Mouse (Mus musculus): ENCODE results near the gene Ilf2. TPM values are rescaled to one million over a fixed set of nuclear protein-coding genes. Genes with fewer than 3 reads are reported as not detected.

Ilf2 gene
- polyA plus RNA-seq, 1 experiment from 2014 or later, result 368 TPM

DNA sequence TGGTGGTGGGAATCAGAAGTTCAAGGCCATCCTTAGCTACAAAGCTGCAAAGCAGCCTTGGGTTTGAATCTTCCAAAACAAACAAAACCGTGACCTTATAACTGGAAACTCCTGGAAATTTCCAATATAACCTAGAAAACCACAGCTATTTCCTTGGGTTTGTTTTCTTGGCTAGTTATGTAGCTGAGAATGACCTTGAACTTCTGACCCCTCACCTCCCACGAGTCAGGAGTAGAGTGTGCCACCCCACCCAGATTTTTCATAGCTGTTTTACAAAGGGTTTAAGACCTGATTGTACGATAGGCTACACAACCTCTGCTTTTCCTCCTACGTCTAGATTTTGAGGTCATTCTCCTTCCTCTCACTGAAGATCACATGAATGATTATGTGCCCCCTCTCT, 38.8 kb upstream of the Ilf2 start:
- Histone ChIP-seq H3K4me1 (replicated peaks; ENCODE audit: control insufficient read depth, insufficient read depth, low read length) (no peaks in the 10 kb centered on the region; the same call in 1 of the 2 replicates), H3K27me3 (ENCODE audit: control insufficient read depth, insufficient read depth, low read length) (no peaks in the 10 kb centered on the region), H3K36me3 (ENCODE audit: control insufficient read depth, insufficient read depth, low read length) (no peaks in the 10 kb centered on the region), H3K9ac (ENCODE audit: low read depth, low read length) (no peak overlapping the region), H3K27ac (ENCODE audit: low read depth, low read length) (no peak overlapping the region), H3K9me3 (ENCODE audit: control insufficient read depth, low read length) (no peaks in the 10 kb centered on the region), H3K4me2 (replicated peaks; ENCODE audit: low read depth, low read length) (no peak overlapping the region), H3K4me3 (ENCODE audit: low read depth, low read length) (no peak overlapping the region)
- no peak for DNase-seq (ENCODE audit: low spot score)
- no peak for ATAC-seq (ENCODE audit: low FRiP score)
- 85% methylated on average over 4 of the region's 4 CpGs for WGBS

- H3K9me3 ChIP-seq (ENCODE audit: control insufficient read depth, low read length), result no peaks in the 10 kb centered on the region
- H3K27me3 ChIP-seq (ENCODE audit: control insufficient read depth, insufficient read depth, low read length), result no peaks in the 10 kb centered on the region
- H3K9ac ChIP-seq (ENCODE audit: low read depth, low read length), result no peak overlapping the region
- H3K4me2 ChIP-seq (replicated peaks; ENCODE audit: low read depth, low read length), result no peak overlapping the region
- no peak overlapping the region for H3K4me3 ChIP-seq (ENCODE audit: low read depth, low read length)
- no peaks in the 10 kb centered on the region for H3K36me3 ChIP-seq (ENCODE audit: control insufficient read depth, insufficient read depth, low read length)
- no peaks in the 10 kb centered on the region for H3K4me1 ChIP-seq (replicated peaks; ENCODE audit: control insufficient read depth, insufficient read depth, low read length)
- DNase-seq (ENCODE audit: low spot score) (no peak), ATAC-seq (ENCODE audit: low FRiP score) (no peak)
- 84% methylated on average over 2 of the region's 2 CpGs for WGBS
- no peak overlapping the region for H3K27ac ChIP-seq (ENCODE audit: low read depth, low read length)
Measured at GRCm38 (mm10) chr3:90440756-90441155, 35.2 kb upstream of the Ilf2 start.

GRCm38 (mm10) chr3:90443977-90444376, 31.9 kb upstream of the Ilf2 start:
- H3K27ac ChIP-seq (ENCODE audit: low read depth, low read length), result no peak overlapping the region
- no peak overlapping the region for H3K4me2 ChIP-seq (replicated peaks; ENCODE audit: low read depth, low read length)
- no peaks in the 10 kb centered on the region for H3K27me3 ChIP-seq (ENCODE audit: control insufficient read depth, insufficient read depth, low read length)
- no peaks in the 10 kb centered on the region for H3K9me3 ChIP-seq (ENCODE audit: control insufficient read depth, low read length)
- H3K4me1 ChIP-seq (replicated peaks; ENCODE audit: control insufficient read depth, insufficient read depth, low read length), result no peaks in the 10 kb centered on the region; the same call in 1 of the 2 replicates
- ATAC-seq (ENCODE audit: low FRiP score) (no peak), DNase-seq (ENCODE audit: low spot score) (no peak)
- no peak overlapping the region for H3K9ac ChIP-seq (ENCODE audit: low read depth, low read length)
- WGBS, result 88% methylated on average over 3 of the region's 3 CpGs
- H3K4me3 ChIP-seq (ENCODE audit: low read depth, low read length), result no peak overlapping the region
- no peaks in the 10 kb centered on the region for H3K36me3 ChIP-seq (ENCODE audit: control insufficient read depth, insufficient read depth, low read length)

DNA sequence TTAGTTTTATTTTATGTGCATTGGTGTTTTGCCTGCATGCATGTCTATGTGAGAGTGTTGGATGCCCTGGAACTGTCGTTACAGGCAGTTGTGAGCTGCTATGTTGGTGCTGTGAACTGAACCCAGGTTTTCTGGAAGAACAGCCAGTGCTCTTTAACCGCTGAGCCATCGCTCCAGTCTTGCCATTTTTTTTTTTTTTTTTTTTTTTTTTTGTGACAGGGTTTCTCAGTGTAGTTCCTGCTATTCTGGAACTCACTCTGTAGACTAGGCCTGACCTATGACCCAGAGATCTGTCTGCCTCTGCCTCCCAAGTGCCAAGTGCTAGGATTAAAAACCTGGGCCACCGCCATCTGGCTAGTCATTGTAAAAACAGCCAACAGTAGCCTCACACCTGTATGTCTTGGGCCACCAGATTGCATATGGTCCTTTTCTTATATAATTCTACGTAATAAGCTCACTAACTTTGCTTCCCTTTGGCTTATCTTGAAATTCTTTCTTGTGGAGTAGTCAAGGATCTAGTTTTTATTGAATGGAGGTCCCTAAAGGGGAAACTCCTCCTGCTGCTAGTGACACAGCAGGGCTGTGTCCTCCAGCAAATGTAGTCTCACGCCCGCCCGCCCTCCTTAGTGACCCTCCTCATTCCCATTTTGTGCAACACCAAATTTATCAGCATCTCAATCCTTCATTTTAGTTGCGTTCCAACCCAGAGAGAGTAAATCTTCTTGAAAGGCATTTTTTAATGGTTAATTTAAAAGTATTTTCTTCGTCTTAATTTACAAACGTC, 30.3 kb upstream of the Ilf2 start:
- H3K27me3 ChIP-seq (ENCODE audit: control insufficient read depth, insufficient read depth, low read length), result no peaks in the 10 kb centered on the region
- peak; percentile 19 for DNase-seq (ENCODE audit: low spot score)
- no peak overlapping the region; the same call in 1 of the 2 replicates for H3K4me2 ChIP-seq (replicated peaks; ENCODE audit: low read depth, low read length)
- WGBS, result 64% methylated on average over 11 of the region's 11 CpGs
- H3K9me3 ChIP-seq (ENCODE audit: control insufficient read depth, low read length), result no peaks in the 10 kb centered on the region
- no peak overlapping the region for H3K9ac ChIP-seq (ENCODE audit: low read depth, low read length)
- H3K27ac ChIP-seq (ENCODE audit: low read depth, low read length), result peak overlapping the region; percentile 86; the same call in 1 of the 2 replicates
- no peak overlapping the region for H3K4me3 ChIP-seq (ENCODE audit: low read depth, low read length)
- no peak for ATAC-seq (ENCODE audit: low FRiP score)
- H3K36me3 ChIP-seq (ENCODE audit: control insufficient read depth, insufficient read depth, low read length), result no peaks in the 10 kb centered on the region
- H3K4me1 ChIP-seq (replicated peaks; ENCODE audit: control insufficient read depth, insufficient read depth, low read length), result no peaks in the 10 kb centered on the region; the same call in 1 of the 2 replicates

- Histone ChIP-seq H3K4me1 (replicated peaks; ENCODE audit: control insufficient read depth, insufficient read depth, low read length) (no peaks in the 10 kb centered on the region; the same call in 1 of the 2 replicates), H3K4me2 (replicated peaks; ENCODE audit: low read depth, low read length) (peak overlapping the region; percentile 25), H3K9me3 (ENCODE audit: control insufficient read depth, low read length) (no peaks in the 10 kb centered on the region), H3K9ac (ENCODE audit: low read depth, low read length) (peak overlapping the region; percentile 28), H3K4me3 (ENCODE audit: low read depth, low read length) (peak overlapping the region; percentile 13; the same call in 1 of the 2 replicates), H3K27ac (ENCODE audit: low read depth, low read length) (peak overlapping the region; percentile 86), H3K36me3 (ENCODE audit: control insufficient read depth, insufficient read depth, low read length) (no peaks in the 10 kb centered on the region), H3K27me3 (ENCODE audit: control insufficient read depth, insufficient read depth, low read length) (no peaks in the 10 kb centered on the region)
- 2% methylated on average over 17 of the region's 17 CpGs for WGBS
- ATAC-seq (ENCODE audit: low FRiP score) (peak; percentile 95), DNase-seq (ENCODE audit: low spot score) (peak; percentile 93)
Measured at GRCm38 (mm10) chr3:90446389-90447122, 29.4 kb upstream of the Ilf2 start.

- peak overlapping the region; percentile 86 for H3K27ac ChIP-seq (ENCODE audit: low read depth, low read length)
- DNase-seq (ENCODE audit: low spot score) (no peak), ATAC-seq (ENCODE audit: low FRiP score) (no peak)
- H3K9ac ChIP-seq (ENCODE audit: low read depth, low read length), result peak overlapping the region; percentile 28
- H3K4me3 ChIP-seq (ENCODE audit: low read depth, low read length), result no peak overlapping the region
- H3K27me3 ChIP-seq (ENCODE audit: control insufficient read depth, insufficient read depth, low read length), result no peaks in the 10 kb centered on the region
- WGBS, result 22% methylated on average over 7 of the region's 7 CpGs
- H3K4me2 ChIP-seq (replicated peaks; ENCODE audit: low read depth, low read length), result peak overlapping the region; percentile 25
- H3K4me1 ChIP-seq (replicated peaks; ENCODE audit: control insufficient read depth, insufficient read depth, low read length), result no peaks in the 10 kb centered on the region; the same call in 1 of the 2 replicates
- no peaks in the 10 kb centered on the region for H3K36me3 ChIP-seq (ENCODE audit: control insufficient read depth, insufficient read depth, low read length)
- no peaks in the 10 kb centered on the region for H3K9me3 ChIP-seq (ENCODE audit: control insufficient read depth, low read length)
Measured at GRCm38 (mm10) chr3:90447123-90447494, 28.8 kb upstream of the Ilf2 start.

GRCm38 (mm10) chr3:90448626-90449025, 27.3 kb upstream of the Ilf2 start:
- ATAC-seq (ENCODE audit: low FRiP score), result no peak
- no peaks in the 10 kb centered on the region; the same call in 1 of the 2 replicates for H3K4me1 ChIP-seq (replicated peaks; ENCODE audit: control insufficient read depth, insufficient read depth, low read length)
- 26% methylated on average over 6 of the region's 6 CpGs for WGBS
- DNase-seq (ENCODE audit: low spot score), result no peak
- no peak overlapping the region for H3K9ac ChIP-seq (ENCODE audit: low read depth, low read length)
- no peak overlapping the region for H3K4me2 ChIP-seq (replicated peaks; ENCODE audit: low read depth, low read length)
- H3K4me3 ChIP-seq (ENCODE audit: low read depth, low read length), result no peak overlapping the region
- H3K27me3 ChIP-seq (ENCODE audit: control insufficient read depth, insufficient read depth, low read length), result no peaks in the 10 kb centered on the region
- H3K9me3 ChIP-seq (ENCODE audit: control insufficient read depth, low read length), result no peaks in the 10 kb centered on the region
- H3K36me3 ChIP-seq (ENCODE audit: control insufficient read depth, insufficient read depth, low read length), result no peaks in the 10 kb centered on the region
- no peak overlapping the region for H3K27ac ChIP-seq (ENCODE audit: low read depth, low read length)

DNA sequence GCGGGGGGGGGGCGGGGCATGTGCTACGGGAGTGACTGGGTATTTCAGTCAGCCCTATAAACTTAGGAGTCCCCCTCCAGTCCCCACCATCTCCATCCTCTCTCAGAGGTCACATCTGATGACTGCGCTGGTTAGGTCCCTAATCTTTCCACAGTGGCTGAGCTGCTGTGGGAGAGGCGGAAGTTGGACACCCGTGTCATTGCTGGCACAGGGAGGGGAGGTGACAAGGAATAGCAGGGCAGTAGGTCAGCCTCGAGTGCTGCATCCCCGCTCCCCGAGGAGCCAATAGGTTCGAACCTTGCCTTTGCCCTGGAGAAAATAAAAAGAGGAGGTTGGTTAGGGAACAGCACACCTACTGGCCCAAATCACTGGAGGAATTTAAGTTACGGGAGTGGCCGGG, 25.1 kb upstream of the Ilf2 start:
- ATAC-seq (ENCODE audit: low FRiP score), result no peak
- Histone ChIP-seq H3K4me2 (replicated peaks; ENCODE audit: low read depth, low read length) (no peak overlapping the region), H3K27ac (ENCODE audit: low read depth, low read length) (no peak overlapping the region), H3K36me3 (ENCODE audit: control insufficient read depth, insufficient read depth, low read length) (no peaks in the 10 kb centered on the region), H3K4me3 (ENCODE audit: low read depth, low read length) (no peak overlapping the region), H3K9me3 (ENCODE audit: control insufficient read depth, low read length) (no peaks in the 10 kb centered on the region), H3K4me1 (replicated peaks; ENCODE audit: control insufficient read depth, insufficient read depth, low read length) (no peaks in the 10 kb centered on the region; the same call in 1 of the 2 replicates), H3K27me3 (ENCODE audit: control insufficient read depth, insufficient read depth, low read length) (no peaks in the 10 kb centered on the region), H3K9ac (ENCODE audit: low read depth, low read length) (no peak overlapping the region)
- DNase-seq (ENCODE audit: low spot score), result no peak
- 36% methylated on average over 12 of the region's 12 CpGs for WGBS

All from hindbrain, embryonic 11.5 days (tissue).